Mouse (Mus musculus): ENCODE results near the gene Zfp821. TPM values are rescaled to one million over a fixed set of nuclear protein-coding genes. Genes with fewer than 3 reads are reported as not detected.

Zfp821 gene
- polyA plus RNA-seq, 1 experiment from 2014 or later, result 37.7 TPM

- no peak overlapping the region for H3K4me3 ChIP-seq
- H3K36me3 ChIP-seq, result no peaks in the 10 kb centered on the region
- 46% methylated on average over 1 of the region's 1 CpGs for WGBS
- no peak for DNase-seq (ENCODE audit: low spot score)
- no peaks in the 10 kb centered on the region for H3K27me3 ChIP-seq (ENCODE audit: low read depth, poor library complexity, severe bottlenecking)
- no peaks in the 10 kb centered on the region for H3K4me1 ChIP-seq
- H3K27ac ChIP-seq (replicated peaks), result no peak overlapping the region
- peaks cover 30% of the 10 kb centered on the region for H3K9me3 ChIP-seq (replicated peaks)
These were observed 54.9 kb downstream of the Zfp821 start for GRCm38 (mm10) chr8:109760221-109760620.

DNA sequence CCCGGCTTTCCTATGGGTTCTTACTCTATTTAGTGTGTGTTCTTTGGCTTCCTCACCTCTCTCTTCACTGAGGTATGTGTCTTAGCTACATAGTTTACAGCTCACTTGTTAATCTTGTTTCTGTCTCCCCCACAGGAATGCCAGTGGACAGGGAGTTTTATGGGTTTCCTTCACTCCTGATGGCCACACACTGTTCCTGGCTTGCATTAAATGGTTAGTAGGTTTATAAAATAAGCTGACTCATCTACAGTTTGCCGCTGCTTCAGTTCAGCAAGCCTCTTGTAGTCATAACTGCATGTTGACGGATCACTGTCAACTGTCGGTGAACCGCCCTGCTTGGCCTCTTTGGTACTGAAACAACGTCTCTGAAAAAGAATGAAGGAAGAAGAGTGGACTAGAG is 58.7 kb downstream of the Zfp821 start:
- Histone ChIP-seq H3K9me3 (replicated peaks) (peaks cover 30% of the 10 kb centered on the region), H3K27ac (replicated peaks) (no peak overlapping the region), H3K27me3 (ENCODE audit: low read depth, poor library complexity, severe bottlenecking) (no peaks in the 10 kb centered on the region), H3K4me3 (no peak overlapping the region), H3K4me1 (no peaks in the 10 kb centered on the region), H3K36me3 (no peaks in the 10 kb centered on the region)
- no peak for DNase-seq (ENCODE audit: low spot score)
- 91% methylated on average over 6 of the region's 6 CpGs for WGBS

DNA sequence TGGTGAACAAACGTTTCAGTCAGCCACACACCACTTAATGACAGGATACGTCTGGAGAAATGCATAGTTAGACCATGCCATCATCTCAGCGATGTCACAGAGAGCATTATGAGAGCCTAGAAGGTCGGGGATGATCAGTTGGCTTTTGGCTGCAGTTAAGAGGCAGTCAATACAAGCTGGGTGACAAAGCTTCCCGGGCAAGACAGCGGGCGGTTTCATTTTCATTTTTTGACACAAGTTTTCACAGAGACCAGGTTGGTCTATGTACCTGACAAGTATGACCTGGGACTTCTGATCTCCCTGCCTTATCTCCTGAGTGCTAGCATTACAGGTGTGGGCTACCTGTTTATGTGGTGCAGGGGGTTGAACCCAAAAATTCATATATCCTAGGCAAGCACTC is 60.7 kb downstream of the Zfp821 start:
- Histone ChIP-seq H3K9me3 (replicated peaks) (peaks cover 30% of the 10 kb centered on the region), H3K27ac (replicated peaks) (no peak overlapping the region), H3K36me3 (no peaks in the 10 kb centered on the region), H3K4me1 (no peaks in the 10 kb centered on the region), H3K4me3 (no peak overlapping the region), H3K27me3 (ENCODE audit: low read depth, poor library complexity, severe bottlenecking) (no peaks in the 10 kb centered on the region)
- 81% methylated on average over 7 of the region's 7 CpGs for WGBS
- no peak for DNase-seq (ENCODE audit: low spot score)

GRCm38 (mm10) chr8:109773154-109773553 is 67.8 kb downstream of the Zfp821 start:
- H3K27me3 ChIP-seq (ENCODE audit: low read depth, poor library complexity, severe bottlenecking), result peaks cover 4% of the 10 kb centered on the region; the same call in 1 of the 2 replicates
- 50% methylated on average over 3 of the region's 3 CpGs for WGBS
- H3K9me3 ChIP-seq (replicated peaks), result no peaks in the 10 kb centered on the region
- no peaks in the 10 kb centered on the region for H3K36me3 ChIP-seq
- no peaks in the 10 kb centered on the region for H3K4me1 ChIP-seq
- DNase-seq (ENCODE audit: low spot score), result no peak
- no peak overlapping the region for H3K27ac ChIP-seq (replicated peaks)
- no peak overlapping the region for H3K4me3 ChIP-seq

Other genes starting within 250 kb of the Zfp821 start
- 0.79 and 2.5 TPM in 2 replicates for gene Pmfbp1, start 211.5 kb upstream of the Zfp821 start, polyA plus RNA-seq (2016; fragmentation: Nextera tagmentation; extraction: Ambion mirVana)
- 32.0 and 35.5 TPM in 2 replicates for gene Dhx38, start 139.7 kb upstream of the Zfp821 start, polyA plus RNA-seq (2016; fragmentation: Nextera tagmentation; extraction: Ambion mirVana)
- 30.5 and 35.4 TPM in 2 replicates for gene Txnl4b, start 139.7 kb upstream of the Zfp821 start, polyA plus RNA-seq (2016; fragmentation: Nextera tagmentation; extraction: Ambion mirVana)
- 0.55 and 0.57 TPM in 2 replicates for gene Hp, start 126.4 kb upstream of the Zfp821 start, polyA plus RNA-seq (2016; fragmentation: Nextera tagmentation; extraction: Ambion mirVana)
- gene Dhodh, start 96.9 kb upstream of the Zfp821 start, polyA plus RNA-seq (2016; fragmentation: Nextera tagmentation; extraction: Ambion mirVana), result 45.7 and 48.8 TPM in 2 replicates
- gene Pkd1l3, start 91.0 kb upstream of the Zfp821 start, polyA plus RNA-seq (2016; fragmentation: Nextera tagmentation; extraction: Ambion mirVana), result 0.17 and 0.25 TPM in 2 replicates
- gene Ist1, start 12.3 kb upstream of the Zfp821 start, polyA plus RNA-seq (2016; fragmentation: Nextera tagmentation; extraction: Ambion mirVana), result 143 and 156 TPM in 2 replicates
- gene Atxn1l, start 32.2 kb downstream of the Zfp821 start, polyA plus RNA-seq (2016; fragmentation: Nextera tagmentation; extraction: Ambion mirVana), result 6.3 and 8.1 TPM in 2 replicates
- gene Ap1g1, start 73.0 kb downstream of the Zfp821 start, polyA plus RNA-seq (2016; fragmentation: Nextera tagmentation; extraction: Ambion mirVana), result 47.1 and 50.6 TPM in 2 replicates
- 2.4 and 2.9 TPM in 2 replicates for gene Phlpp2, start 163.0 kb downstream of the Zfp821 start, polyA plus RNA-seq (2016; fragmentation: Nextera tagmentation; extraction: Ambion mirVana)